Mouse (Mus musculus) left cerebral cortex, adult 9 months (tissue): ENCODE results near the gene Fam168a.

Source experiments
- DNase-seq, 2 experiments: peaks; one replicate each; pipeline ENCODE4 v3.0.0; 2022; ENCODE audit warnings: low spot score in 2 of 2

Fam168a gene

DNA sequence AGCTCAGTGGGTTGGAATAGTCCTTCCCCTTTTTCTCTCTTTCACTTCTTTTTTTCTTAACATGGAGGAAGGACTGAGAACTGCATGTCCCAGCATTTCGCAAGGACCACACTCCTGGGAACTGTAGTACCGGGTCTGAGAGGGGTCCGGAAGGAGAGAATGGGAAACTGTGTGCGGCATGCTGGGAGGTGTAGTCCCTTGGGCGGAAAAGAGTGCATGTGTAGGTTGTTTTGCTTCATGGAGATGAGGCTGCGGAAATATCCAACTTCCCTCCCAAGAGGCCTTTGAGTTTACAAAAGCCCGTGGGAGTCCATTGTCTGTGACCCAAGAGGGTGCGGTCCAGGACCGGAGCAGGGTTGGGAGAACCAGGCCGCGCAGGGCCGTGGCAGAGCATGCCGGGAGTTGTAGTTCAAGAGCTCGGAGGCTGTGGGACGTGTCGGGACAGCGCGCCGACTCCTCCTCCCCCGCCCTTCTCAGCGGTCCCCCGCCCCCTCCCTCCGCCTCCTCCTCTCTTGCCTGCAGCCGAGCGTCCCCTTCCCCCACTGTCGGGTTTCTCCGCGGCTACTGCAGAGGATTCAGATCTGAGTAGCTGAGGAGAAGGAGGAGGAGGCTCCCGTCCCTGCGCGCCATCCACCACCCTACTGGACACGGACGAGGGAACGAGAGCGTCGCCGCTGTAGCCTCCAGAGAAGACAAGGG is at the start of gene Fam168a:
Gene Fam168a (plus strand): TSS at position 493 of the 699 bp plus-strand sequence.
- peak; percentile 91 to 94 for DNase-seq

DNA sequence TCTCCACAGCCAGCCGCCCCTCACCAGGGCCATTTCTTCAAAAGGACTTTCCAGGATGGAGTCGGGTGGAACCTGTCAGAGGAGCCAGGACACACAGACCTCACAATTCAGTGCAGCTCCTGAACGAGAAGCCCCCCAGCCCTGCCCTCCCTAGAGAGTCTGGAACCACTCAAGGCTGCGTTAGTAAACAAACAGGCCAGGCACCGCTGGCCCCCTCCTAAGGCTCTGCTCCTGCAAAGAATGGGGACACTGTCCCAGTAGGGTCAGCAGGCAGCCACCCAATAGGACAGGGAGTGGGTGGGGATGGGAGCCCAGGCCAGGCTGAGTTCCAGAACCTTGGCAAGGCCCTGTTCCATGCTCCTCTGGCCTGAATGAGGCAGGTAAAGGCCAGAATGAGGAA is 49.7 kb upstream of the Fam168a start:
- DNase-seq = no peak

DNA sequence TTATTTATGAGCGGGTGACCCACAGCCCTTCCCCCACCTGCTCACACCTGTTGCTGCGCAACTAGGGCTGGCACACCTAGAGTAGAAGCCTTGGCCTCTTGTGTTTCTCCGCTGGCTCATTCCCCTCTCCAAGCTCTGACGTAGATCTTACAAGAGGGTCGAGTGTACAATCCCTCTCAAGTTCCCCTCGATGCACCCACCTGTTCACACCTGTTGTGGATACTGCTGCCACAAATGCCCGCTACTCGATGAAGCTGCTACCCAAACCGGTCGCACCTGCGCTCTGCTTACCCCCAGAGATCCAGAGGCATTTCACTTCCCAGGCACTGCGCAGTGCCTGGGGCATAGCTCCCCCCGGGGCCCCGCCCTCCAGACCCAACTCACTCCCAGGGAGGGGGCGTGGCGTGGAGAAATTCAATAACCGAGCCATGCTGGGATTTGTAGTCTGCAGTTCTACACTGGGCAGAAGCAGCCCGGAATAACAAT is 48.3 kb upstream of the Fam168a start:
- no peak for DNase-seq

DNA sequence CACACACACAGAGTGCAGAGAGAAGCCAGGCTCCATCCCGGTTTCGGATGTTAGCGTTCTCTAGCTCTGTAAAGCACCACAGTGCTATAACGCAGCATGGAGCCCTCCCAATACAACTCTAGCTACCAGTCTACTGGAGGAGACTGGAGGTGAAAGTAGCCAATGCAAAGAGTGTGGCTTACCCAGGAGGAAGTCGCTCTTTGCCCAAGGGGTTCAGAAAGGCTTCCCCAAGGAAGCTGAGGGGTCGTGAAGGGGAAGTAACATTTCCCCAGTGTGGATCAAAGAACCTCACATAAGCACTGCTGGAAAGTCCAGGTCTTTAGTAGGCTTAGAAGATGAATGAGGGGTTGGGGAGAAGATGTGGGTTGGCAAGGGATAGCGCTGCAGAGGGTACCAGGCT is 45.2 kb upstream of the Fam168a start:
- no peak for DNase-seq

DNA sequence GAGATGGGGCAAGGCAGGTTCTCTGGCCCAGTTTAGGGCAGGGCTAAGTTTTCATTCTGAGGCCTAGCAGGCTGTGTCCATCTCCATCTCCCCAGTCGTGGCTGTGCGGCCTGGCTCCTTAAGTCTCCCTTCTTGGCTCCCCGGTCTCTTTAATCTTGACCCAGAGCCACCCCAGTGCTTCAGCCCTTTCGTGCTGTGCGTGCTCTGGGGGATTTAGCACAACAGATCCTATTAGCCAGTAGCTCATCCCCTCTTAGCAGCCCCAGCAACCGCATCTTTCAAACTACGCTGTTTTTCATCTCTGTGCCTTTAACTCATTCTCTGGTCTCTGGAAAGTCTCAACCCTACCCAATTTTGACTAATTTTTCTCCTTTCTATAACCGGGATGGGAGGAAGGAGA is 44.2 kb upstream of the Fam168a start, which contains the start of gene Plekhb1:
Gene Plekhb1 (minus strand): TSS at position 184 of the 400 bp plus-strand sequence.
- DNase-seq = no peak

DNA sequence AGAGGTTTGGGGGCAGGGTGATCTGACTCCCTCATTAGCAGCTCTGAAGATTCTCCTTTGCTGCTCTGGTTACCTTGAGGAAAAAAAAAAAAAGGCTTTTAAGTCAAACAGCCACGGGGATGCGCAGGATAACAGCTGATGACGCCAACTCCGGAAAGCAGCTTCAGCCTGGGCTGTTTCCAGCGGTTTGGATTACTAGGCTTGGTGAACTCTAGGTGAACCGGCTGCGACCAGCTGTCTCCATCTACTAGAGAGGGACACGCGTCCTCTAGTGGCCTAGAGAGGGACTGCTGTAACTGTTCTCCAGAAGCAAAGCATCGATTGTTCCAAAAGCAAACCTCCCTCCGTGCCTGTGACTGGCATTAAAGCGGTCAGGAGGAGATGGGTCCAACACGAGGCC is 43.2 kb upstream of the Fam168a start:
- peak in 1 of 2 experiments; percentile 94 for DNase-seq

DNA sequence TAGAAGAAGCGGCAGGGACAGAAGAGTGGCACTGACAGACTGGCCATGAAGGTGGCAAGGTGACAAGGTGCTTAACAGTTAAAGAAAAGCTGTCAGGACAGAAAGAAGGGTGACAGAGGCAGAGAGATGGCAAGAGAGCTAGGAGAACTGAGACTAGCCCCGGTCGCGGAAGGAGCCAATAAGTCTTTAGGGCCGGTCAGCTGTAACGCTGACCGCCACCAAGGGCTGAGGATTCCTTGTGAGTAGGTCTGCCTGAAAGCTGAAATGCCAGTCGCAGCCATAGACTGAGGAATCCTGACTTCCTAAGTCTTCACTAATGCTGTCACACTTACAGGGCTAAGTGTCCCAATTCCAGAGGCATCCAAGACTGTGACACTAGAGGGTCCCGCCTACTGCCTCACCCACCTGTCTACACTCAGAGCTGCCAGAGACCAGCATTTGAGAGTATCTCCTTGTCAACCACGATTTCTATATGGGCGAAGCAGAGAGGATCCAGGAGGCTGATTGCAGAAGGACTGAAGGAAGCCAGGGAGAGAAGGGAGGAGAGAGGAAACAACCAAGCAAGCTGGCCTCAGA is 42.6 kb upstream of the Fam168a start:
- no peak for DNase-seq

DNA sequence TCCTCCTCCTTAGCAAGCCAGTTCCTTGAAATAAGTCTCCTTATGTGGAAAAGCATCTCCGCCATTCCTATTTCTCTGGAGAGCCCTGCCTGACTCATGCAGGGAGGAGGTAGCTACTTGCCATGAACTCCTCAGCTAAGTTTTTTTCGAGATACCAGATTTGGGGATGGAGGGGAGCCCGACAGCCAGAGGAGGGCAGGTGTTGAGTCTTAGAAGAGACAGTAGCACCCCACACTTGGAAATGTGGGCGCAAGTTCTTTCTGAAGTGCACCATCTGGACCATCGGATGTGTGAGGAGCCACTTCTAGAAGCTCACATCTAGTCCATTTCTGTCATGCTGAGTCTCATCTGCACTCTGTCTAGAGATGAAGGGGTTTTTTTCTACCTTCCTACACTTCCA is 35.8 kb upstream of the Fam168a start:
- DNase-seq = peak; percentile 67 to 74

DNA sequence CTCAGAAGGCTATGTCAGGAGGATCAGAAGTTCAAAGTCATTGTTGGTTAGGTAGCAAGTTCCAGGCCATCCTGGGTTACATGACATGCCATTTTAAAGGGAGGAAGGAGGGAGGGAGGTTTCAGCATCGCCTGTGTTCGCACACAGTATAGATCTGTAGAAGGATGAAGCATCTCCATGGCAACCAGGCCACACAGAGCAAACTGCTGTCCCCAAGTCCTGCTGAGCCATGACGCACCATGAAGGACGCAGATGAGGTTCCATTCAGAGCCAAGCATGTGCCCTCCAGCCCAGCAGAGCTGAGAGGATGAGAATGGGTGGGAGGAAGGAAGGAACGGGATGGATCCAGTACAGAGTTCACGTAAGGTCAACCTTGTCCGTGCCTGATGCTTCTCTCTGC is 33.0 kb upstream of the Fam168a start:
- DNase-seq = no peak

DNA sequence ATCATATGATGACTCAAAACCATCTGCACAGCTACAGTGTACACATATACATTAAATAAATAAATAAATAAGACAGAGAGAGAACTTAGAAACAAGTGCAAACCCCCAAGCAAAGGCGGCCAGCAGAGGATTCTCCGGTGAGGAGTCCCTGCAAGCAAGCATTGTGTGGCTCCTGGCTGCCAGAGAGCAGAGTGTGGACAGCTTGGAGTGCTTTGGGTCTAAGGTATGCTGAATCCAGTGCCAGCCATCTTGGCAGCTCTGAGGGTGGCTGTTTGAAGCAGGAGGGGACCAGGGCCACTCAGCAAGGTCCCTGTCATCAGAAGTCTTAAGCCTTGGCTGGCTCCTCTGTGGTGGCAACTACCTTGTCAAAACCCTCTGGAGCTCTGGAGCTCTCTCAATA is 31.5 kb upstream of the Fam168a start:
- no peak for DNase-seq

DNA sequence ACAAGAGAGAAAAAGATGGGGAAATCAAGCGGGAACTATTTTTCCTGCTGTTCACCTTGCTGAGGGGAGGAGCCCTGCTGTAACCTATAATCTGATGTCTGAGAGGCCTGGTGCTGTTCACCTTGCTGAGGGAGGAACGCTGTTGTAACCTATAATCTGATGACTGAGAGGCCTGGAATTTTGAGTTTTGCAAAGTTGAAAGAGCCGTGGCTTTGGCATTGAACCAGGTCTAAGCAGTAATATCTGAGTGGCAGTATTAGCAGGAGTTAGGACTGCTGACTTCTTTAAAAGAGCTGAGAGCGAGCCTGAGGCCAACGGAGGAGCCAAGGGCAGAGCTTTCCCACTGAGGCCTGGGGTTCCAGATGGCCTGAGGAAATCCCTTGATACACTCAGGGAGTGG is 28.4 kb upstream of the Fam168a start:
- no peak for DNase-seq

DNA sequence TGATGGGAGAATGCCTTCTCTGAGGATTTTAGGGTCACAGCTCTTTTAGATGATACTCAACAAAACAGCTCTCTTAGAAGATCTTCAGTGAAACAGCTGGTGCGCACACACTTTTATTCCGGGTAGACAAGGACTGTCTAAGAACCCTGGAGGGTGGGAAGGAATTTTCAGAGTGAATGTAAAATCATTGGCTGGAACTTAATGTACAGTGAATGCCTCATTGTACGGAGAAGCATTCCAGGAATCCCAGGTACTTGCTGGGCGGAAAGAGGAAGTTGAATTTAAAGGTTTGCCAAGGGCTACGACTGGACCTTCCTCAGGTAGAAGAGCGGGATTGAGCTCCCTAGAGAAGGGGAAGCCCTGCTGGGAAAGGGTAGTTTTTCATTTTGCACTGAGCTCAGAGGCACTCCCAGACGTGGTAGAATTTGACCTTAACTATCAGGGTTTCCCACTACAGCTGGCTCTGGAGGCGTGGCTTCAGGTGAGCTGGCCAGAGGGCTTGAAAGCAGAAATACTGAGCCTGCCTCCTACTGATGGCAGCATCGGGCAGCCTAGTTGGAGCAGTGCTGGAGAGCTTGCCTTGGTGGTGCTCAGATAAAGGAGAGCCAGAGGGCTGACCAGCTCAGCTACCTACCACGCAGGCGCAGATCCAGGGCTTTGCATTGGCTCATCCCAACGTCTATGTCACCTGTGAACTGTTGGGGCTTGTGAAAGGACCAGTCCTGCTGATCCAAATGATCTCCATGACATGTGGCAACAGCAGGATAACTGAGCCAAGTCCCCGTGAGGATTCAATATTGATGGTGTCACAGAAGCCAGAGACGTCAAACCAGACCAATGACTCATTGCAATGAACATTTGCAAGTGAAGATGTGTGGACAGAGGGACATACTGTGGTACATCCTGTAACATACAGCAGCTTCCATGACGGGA is 27.2 kb upstream of the Fam168a start:
- DNase-seq = no peak

DNA sequence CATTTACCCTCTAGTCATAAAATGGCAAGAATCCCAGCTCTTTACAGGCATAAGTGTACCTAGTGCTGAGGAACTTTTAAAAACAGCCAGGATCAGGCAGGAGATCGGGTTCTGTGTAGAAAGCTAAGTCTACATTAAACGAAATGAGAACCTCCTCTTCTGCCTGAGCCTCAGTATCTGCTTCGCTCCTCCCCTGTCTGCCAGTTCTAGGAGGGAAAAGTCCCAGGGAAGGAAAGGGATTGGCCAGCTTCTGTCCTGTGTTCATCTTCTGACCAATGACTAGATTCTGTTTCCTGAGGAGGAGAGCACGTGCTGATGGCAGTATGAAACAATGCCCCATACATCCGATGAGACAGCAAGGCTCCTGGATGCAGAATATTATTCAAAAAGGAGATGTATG is 25.3 kb upstream of the Fam168a start:
- DNase-seq = no peak

DNA sequence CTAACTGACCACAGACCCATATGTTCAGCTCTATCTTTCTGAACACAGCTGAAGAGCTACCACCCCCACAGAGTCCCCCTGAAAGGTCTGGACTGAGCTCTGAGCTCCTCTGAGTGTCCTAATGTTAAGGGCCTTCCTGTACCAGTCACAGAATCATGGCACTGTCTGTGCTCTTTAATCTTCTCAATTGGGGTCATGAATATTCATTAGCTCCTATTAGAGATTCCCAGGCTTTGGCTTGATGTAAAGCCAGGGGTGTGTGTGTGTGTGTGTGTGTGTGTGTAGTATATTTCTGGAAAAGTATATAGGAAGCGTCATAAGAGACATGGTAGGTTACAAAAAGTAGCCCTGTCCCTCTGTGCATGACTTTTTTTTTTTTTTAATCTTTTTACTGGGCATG is 23.2 kb upstream of the Fam168a start:
- DNase-seq = no peak

DNA sequence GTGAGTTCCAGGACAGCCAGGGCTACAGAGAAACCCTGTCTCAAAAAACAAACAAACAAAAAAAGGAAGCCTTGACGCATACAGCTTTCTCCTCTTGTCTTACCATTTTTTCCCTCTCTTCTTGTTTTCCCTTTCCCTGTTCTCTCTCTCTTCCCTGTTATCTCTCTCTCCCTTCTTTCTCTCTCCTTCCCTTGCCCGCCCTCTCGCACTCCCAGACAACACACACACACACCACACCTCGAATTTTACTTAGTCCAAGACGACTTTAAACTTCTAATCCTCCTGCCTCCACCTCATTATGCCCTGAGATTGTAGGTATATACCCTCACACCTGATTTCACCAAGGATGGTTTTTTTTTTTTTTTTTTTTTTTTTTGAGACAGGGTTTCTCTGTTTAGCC is 22.4 kb upstream of the Fam168a start:
- no peak for DNase-seq

DNA sequence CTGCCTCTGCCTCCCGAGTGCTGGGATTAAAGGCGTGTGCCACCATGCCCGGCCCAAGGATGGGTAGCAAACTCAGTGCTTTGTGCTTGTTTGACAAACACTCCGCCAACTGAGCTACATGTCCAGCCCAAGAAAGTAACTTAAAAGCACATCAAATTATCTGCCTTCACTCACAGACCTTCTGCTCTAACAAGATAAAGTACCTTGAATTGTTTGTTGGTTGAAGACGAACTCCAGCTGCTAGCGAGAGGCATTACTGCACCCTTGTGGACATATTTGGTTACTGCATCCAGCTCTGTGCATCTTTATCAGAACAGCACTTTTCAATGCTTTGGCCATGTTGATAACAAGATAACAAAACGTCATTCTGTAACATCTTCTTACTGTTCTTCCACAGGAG is 21.9 kb upstream of the Fam168a start:
- DNase-seq = peak in 1 of 2 experiments; percentile 75

DNA sequence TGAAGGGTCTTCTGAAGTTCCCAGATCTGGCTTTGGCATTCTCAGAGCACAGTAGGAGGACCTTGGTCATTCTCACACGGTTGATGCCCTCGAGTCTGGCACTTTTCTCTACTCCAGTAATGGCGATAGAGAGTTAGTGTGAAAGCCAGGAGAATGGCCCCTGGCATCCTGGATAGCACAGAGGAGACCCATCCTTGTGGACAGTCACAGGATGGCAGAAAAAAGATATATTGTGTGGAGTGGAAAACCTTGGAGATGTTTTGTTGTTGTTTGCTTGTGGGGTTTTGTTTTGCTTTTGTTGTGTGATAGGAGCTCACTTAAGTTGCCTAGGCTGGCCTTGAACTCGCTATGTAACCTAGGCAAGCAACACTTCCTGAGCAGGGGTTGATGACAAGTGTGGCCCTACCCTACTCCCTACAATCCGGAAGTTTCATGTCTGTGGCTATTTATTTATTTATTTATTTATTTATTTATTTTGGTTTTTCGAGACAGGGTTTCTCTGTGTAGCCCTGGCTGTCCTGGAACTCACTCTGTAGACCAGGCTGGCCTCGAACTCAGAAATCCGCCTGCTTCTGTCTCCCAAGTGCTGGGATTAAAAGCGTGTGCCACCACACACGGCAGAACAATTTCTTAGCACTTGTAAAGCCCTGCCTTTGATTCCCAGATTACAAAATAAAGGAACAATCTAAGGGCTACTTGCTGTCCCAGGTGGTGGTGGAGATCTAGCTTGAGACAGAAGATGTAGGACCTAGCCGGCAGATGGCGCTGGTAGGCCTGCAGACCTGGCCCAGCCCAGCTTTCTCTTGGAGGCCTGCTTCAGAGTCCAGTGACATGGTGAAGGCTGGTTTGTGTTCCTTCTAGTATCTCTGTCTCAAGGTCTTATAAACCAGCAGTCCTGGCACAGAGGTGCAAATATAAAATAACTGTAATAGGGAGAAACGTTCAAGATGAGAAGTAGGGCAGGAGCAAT is 21.1 kb upstream of the Fam168a start:
- peak in 1 of 2 experiments; percentile 58 for DNase-seq

DNA sequence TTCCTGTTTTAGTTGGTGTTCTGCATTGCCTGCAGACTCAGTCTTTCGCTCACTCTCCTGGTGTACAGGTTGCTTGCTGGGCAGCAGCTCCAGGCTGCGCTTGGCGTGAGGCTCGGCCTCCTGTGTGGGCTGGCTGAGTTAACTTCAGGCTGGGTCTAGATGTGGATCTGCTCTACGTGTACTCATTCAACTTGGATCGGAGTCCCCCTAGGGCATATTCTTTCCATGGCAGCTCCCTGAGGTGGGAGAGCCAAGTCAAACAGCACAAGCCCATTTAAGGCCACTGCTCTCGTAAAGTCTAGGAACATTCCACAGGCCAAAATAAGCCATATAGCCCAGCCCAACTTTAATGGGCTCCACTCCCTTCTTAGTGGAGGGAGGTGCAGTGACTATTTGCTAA is 18.0 kb upstream of the Fam168a start:
- DNase-seq = no peak

DNA sequence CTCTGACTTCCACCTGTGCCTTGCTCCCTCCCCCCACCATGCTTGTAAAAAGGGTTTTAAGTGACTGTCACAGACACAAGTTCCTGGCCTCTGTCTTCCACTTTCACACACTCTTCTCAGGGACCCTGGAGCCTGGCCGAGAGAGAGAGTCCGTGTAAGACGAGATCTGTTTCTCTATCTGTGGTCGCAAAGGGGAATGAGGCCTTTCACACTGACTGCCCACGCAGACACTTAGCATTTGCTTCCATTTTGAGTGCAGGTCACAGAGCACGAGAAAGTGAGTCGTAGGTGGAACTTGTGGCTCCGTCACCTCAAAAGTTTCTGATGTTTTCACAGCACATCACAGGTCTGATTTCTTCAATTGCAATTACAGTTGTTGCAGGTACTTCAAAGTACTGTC is 13.2 kb upstream of the Fam168a start:
- DNase-seq = no peak

DNA sequence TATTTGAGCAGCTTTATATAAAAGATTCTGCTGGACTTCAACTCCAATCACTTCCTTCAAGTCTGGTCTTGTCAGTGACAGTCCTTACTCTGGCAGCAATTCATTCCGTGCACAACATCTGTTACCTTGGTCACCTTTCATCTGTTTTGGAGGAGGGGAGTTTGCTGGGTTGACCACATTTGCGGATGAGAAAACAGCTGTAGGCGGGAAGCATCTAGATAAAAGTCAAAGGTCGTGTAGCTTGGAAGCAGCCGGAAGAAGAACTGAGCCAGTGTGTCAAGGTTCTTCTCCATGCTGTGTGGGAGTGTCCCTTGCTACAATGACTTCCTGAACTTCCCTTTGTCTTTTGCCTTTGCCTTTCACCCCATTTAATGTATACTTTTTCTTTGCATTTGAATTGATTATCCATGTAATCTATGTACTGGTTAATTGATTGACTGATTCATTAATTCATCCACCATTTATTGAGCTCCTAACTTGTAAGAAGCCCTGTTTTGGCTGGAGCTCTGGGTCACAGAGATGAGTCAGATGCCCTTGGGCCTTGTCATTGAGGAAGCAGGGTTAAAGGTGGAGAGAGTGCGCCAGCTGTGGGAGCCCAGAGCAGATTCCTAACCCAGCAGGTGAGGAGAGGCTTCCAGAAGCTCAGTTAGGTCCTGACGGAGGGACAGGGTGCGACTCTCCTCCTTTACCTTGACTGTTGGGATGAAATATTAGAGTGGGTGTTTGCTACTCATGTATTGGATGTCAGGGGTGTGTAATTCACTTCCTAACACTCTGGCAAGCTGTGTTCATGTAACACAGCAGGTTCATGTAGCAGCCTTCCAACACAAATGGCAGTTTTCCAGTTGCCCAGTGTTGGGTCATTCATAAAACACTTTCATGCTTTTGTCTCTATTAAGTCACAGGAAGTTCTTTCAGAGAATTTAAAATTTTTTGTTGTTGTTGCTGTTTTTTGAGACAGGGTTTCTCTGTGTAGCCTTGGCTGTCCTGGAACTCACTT is 6.4 kb upstream of the Fam168a start:
- no peak for DNase-seq
